ENCODE assay signal across 10 mouse cellular contexts in the genomic region with DNA sequence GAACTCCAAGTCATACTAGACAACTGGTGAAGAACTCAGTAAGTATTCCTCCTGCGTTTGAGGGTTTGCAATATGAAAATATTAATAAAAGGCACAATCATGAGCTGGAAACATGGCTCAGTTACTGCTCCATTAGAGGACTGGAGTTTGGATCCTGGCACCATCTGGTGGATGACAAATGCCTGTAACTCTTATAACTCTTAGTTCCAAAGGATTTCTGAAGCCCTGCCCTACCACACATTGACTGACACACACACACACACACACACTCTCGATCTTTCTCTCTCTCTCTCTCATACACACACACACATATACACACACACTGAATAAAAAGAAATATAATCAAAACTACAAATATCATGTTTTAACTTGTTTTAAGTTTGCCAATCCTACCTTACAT.
DNase-seq lines count a peak whose midpoint lies in the region; ATAC-seq lines count a peak whose summit lies in the region.
"Had no signal": no experiment of that assay in that cellular context is flagged by ENCODE, and none has a peak within 500 bp of the region (broad histone marks: within the 10 kb centered on the region; RNA-seq: fewer than 3 reads in every experiment).

No protein-coding gene starts in this region.

- WGBS in intestine, embryonic 14.5 days: 92% methylated on average over 2 of the region's 2 CpGs
- WGBS in intestine, embryonic 15.5 days: 72% methylated on average over 2 of the region's 2 CpGs

- H3K4me1 ChIP-seq in intestine, embryonic 14.5 days (replicated peaks; ENCODE audit: control insufficient read depth, insufficient read depth, low read length): no peaks in the 10 kb centered on the region
- H3K4me1 ChIP-seq in intestine, embryonic 15.5 days (replicated peaks): no peaks in the 10 kb centered on the region
- H3K4me1 ChIP-seq: embryonic facial prominence, embryonic 15.5 days had no signal

- H3K4me2 ChIP-seq in intestine, embryonic 14.5 days (ENCODE audit: low read length): no peak overlapping the region
- no peak overlapping the region for H3K4me2 ChIP-seq in intestine, embryonic 15.5 days (replicated peaks)
- H3K4me2 ChIP-seq: embryonic facial prominence, embryonic 15.5 days had no signal

- H3K9ac ChIP-seq in intestine, embryonic 14.5 days (ENCODE audit: low read length): no peak overlapping the region
- no peak overlapping the region for H3K9ac ChIP-seq in intestine, embryonic 15.5 days
- H3K9ac ChIP-seq: embryonic facial prominence, embryonic 15.5 days had no signal

- intact Hi-C loops in left cerebral cortex, postnatal 4 days (cut with DNase I): loop anchor here (10.0 kb wide), 1 partner anchor 131 kb away; no protein-coding TSS in a partner anchor

- peak; percentile 30 for DNase-seq in cerebellum, adult 9-10 months
- no peak for DNase-seq in cerebellum, postnatal 36 days
- peak; percentile 34 for DNase-seq in intestine, embryonic 14.5 days (ENCODE audit: low spot score)
- DNase-seq in Muller cell, postnatal 12 days (ENCODE audit: inconsistent ontology term): peak; percentile 34
- peak; percentile 15 for DNase-seq in left cerebral cortex, postnatal 4 days
- no peak for DNase-seq in frontal cortex, postnatal 10 days (ENCODE audit: low spot score in 2 of 2)
- no peak for DNase-seq in testis, postnatal 10 days (ENCODE audit: low spot score)
- DNase-seq: adrenal gland, adult 8-10 months had no signal

- H3K9me3 ChIP-seq in intestine, embryonic 14.5 days (ENCODE audit: control insufficient read depth, low read length): no peaks in the 10 kb centered on the region
- no peaks in the 10 kb centered on the region for H3K9me3 ChIP-seq in intestine, embryonic 15.5 days
- H3K9me3 ChIP-seq: embryonic facial prominence, embryonic 15.5 days had no signal

- no peak overlapping the region for H3K4me3 ChIP-seq in intestine, embryonic 14.5 days (ENCODE audit: low read depth, low read length)
- no peak overlapping the region for H3K4me3 ChIP-seq in intestine, embryonic 15.5 days (replicated peaks)
- H3K4me3 ChIP-seq: embryonic facial prominence, embryonic 15.5 days had no signal

- no peaks in the 10 kb centered on the region for H3K36me3 ChIP-seq in intestine, embryonic 14.5 days (ENCODE audit: control insufficient read depth, insufficient read depth, low read length)
- no peaks in the 10 kb centered on the region for H3K36me3 ChIP-seq in intestine, embryonic 15.5 days
- H3K36me3 ChIP-seq: embryonic facial prominence, embryonic 15.5 days had no signal

- no peak for ATAC-seq in intestine, embryonic 14.5 days (replicated peaks; ENCODE audit: low FRiP score, low TSS enrichment, low read depth)
- no peak for ATAC-seq in intestine, embryonic 15.5 days

- H3K27me3 ChIP-seq in intestine, embryonic 14.5 days (replicated peaks; ENCODE audit: control insufficient read depth, insufficient read depth, low read length): no peaks in the 10 kb centered on the region
- H3K27me3 ChIP-seq in intestine, embryonic 15.5 days (replicated peaks): no peaks in the 10 kb centered on the region
- H3K27me3 ChIP-seq: embryonic facial prominence, embryonic 15.5 days had no signal

- H3K27ac ChIP-seq in intestine, embryonic 14.5 days (ENCODE audit: low read depth): no peak overlapping the region
- no peak overlapping the region for H3K27ac ChIP-seq in intestine, embryonic 15.5 days
- H3K27ac ChIP-seq: embryonic facial prominence, embryonic 15.5 days had no signal

Comparison
In these comparisons a context has a peak if more than half of its experiments do, and no peak if none do; other contexts are left out.
1. DNase-seq: peak in cerebellum, adult 9-10 months (single experiment), intestine, embryonic 14.5 days (single experiment), Muller cell, postnatal 12 days (single experiment) and left cerebral cortex, postnatal 4 days (single experiment); none in cerebellum, postnatal 36 days (0 of 2), frontal cortex, postnatal 10 days (0 of 2) and testis, postnatal 10 days (single experiment).